Mouse (Mus musculus) liver, postnatal 0 days (tissue): Measurements from ENCODE around the gene Cs.

Source experiments
- CTCF ChIP-seq: sonication (generic); IDR thresholded peaks from 2 replicates; pipeline ENCODE4 v1.5.1; 2016; ENCODE audit warnings: antibody characterized with exemption, low read depth
- EP300 ChIP-seq: IDR thresholded peaks from 2 replicates; pipeline ENCODE4 v1.6.1; 2016; ENCODE audit warnings: antibody characterized with exemption, low read depth, mild to moderate bottlenecking

DNA sequence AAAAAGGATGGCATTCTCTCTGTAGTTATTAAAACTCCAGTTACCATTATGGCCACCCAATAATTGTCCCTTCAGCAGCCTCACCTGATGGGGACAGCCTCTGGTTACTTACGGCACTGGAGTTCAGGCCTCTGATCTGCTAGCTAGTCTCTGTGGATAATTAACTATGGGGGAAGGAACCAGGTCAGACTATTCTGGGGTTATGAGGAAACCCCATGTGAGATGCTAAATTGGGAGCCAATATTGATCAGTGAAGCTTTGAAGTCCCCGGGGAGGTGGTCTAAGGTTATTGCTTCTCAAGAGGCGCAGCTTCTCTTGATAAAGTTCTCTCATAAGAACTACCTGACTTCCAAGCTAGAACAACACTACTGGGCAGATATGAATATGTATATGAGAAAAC lies 1.3 kb upstream of the Cs start:
- TF ChIP-seq EP300: no peak
- no peak for TF ChIP-seq CTCF
